Mouse (Mus musculus) ES-E14 (cell line): ENCODE measurements around the gene Pcbp4. TPM values are rescaled to one million over a fixed set of nuclear protein-coding genes. Genes with fewer than 3 reads are reported as not detected.

Experiments
- DNase-seq: peaks from one replicate; pipeline ENCODE4 v3.0.0-alpha.2; 2013; ENCODE audit warnings: low read depth, low spot score
- H3K27ac ChIP-seq: 2 replicates; pipeline ENCODE4 v1.5.1; 2012; ENCODE audit warnings: low read depth, mild to moderate bottlenecking, low read length, moderate library complexity, mixed read lengths; ENCODE audit not compliant: poor library complexity, insufficient read depth, severe bottlenecking
- H3K36me3 ChIP-seq: 2 replicates; pipeline ENCODE4 v1.6.1; 2012; ENCODE audit warnings: mild to moderate bottlenecking, low read length, moderate library complexity, mixed read lengths; ENCODE audit not compliant: control insufficient read depth, poor library complexity, insufficient read depth, severe bottlenecking
- H3K4me1 ChIP-seq, 2 experiments: fragments of 150-350 bp in 1 of 2; sonication (generic) in 1 of 2; 2 replicates each; pipeline ENCODE4 v1.6.1; 2012; ENCODE audit warnings: low read length in 2 of 2, mild to moderate bottlenecking in 1 of 2, mixed read lengths in 1 of 2; ENCODE audit not compliant: control insufficient read depth in 2 of 2, insufficient read depth in 2 of 2, poor library complexity in 1 of 2
- H3K4me3 ChIP-seq, 2 experiments: fragments of 150-350 bp in 1 of 2; sonication (generic) in 1 of 2; 2 replicates each; pipeline ENCODE4 v1.5.1; 2012; ENCODE audit warnings: low read length in 2 of 2, low read depth in 1 of 2, mild to moderate bottlenecking in 1 of 2, mixed read lengths in 1 of 2; ENCODE audit not compliant: insufficient read depth in 1 of 2, poor library complexity in 1 of 2, severe bottlenecking in 1 of 2
- H3K9ac ChIP-seq: 2 replicates; pipeline ENCODE4 v1.6.1; 2012; ENCODE audit warnings: low read depth, mild to moderate bottlenecking, low read length, mixed read lengths; ENCODE audit not compliant: poor library complexity, insufficient read depth, severe bottlenecking
- H3K9me3 ChIP-seq: fragments of 150-350 bp; sonication (generic); 2 replicates; pipeline ENCODE4 v1.6.1; 2012; ENCODE audit warnings: low read depth, mild to moderate bottlenecking, low read length; ENCODE audit not compliant: control insufficient read depth, insufficient read depth
- CHD2 ChIP-seq: IDR thresholded peaks from 2 replicates; pipeline ENCODE4 v1.6.1; 2014; ENCODE audit warnings: mild to moderate bottlenecking, low read depth, low read length, inconsistent platforms
- HCFC1 ChIP-seq: IDR thresholded peaks from 2 replicates; pipeline ENCODE4 v1.6.1; 2012; ENCODE audit warnings: low read length, inconsistent platforms, borderline replicate concordance; ENCODE audit not compliant: insufficient read depth
- MAFK ChIP-seq: IDR thresholded peaks from 2 replicates; pipeline ENCODE4 v1.6.1; 2014; ENCODE audit warnings: mild to moderate bottlenecking, low read depth, low read length, inconsistent platforms; ENCODE audit not compliant: insufficient read depth
- ZC3H11A ChIP-seq: IDR thresholded peaks from 2 replicates; pipeline ENCODE4 v1.6.1; 2012; ENCODE audit warnings: low read depth, mild to moderate bottlenecking, inconsistent platforms, low read length, borderline replicate concordance
- ZNF384 ChIP-seq: IDR thresholded peaks from 2 replicates; pipeline ENCODE4 v1.6.1; 2012; ENCODE audit warnings: low read depth, low read length, inconsistent platforms
- in situ Hi-C, 2 experiments: fragments of 600-800 bp; cut with MboI; formaldehyde crosslinking; loops; one replicate each; pipeline ENCODE4 v1.15.1; 2025; ENCODE audit warnings: low sequenced_read_pairs in 2 of 2, inconsistent platforms in 1 of 2; ENCODE audit not compliant: unreplicated experiment in 2 of 2
- total RNA-seq: library from RNA; depleted of rRNA; stranded (reverse); fragments of 300-350 nt; gene quantifications from 2 replicates; pipeline ENCODE4 v1.2.3, GENCODE M21; 2012

Pcbp4 gene
- total RNA-seq, 1 experiment: 140 TPM

GRCm38 (mm10) chr9:106457163-106457559 is 4.1 kb downstream of the Pcbp4 start:
- in situ Hi-C loops: no loop called here
- no peak overlapping the region for H3K27ac ChIP-seq
- no peak for DNase-seq
- no peaks in the 10 kb centered on the region for H3K9me3 ChIP-seq
- H3K36me3 ChIP-seq: peaks cover 18% of the 10 kb centered on the region
- peaks cover 14 to 39% of the 10 kb centered on the region in 2 experiments for H3K4me1 ChIP-seq
- H3K4me3 ChIP-seq: no peak overlapping the region
- no peak for TF ChIP-seq CHD2
- TF ChIP-seq MAFK: no peak
- TF ChIP-seq HCFC1: no peak
- no peak for TF ChIP-seq ZNF384
- TF ChIP-seq ZC3H11A: no peak
- peak overlapping the region; percentile 11; the same call in 1 of the 2 replicates for H3K9ac ChIP-seq

GRCm38 (mm10) chr9:106457920-106458319 is 4.8 kb downstream of the Pcbp4 start:
- Histone ChIP-seq H3K9ac (peak overlapping the region; percentile 11; the same call in 1 of the 2 replicates), H3K9me3 (no peaks in the 10 kb centered on the region), H3K36me3 (peaks cover 22% of the 10 kb centered on the region), H3K27ac (no peak overlapping the region), H3K4me1 (peaks cover 14 to 40% of the 10 kb centered on the region in 2 experiments), H3K4me3 (no peak overlapping the region)
- in situ Hi-C loops: no loop called here
- DNase-seq: no peak
- TF ChIP-seq ZNF384: no peak
- no peak for TF ChIP-seq MAFK
- no peak for TF ChIP-seq ZC3H11A
- no peak for TF ChIP-seq HCFC1

DNA sequence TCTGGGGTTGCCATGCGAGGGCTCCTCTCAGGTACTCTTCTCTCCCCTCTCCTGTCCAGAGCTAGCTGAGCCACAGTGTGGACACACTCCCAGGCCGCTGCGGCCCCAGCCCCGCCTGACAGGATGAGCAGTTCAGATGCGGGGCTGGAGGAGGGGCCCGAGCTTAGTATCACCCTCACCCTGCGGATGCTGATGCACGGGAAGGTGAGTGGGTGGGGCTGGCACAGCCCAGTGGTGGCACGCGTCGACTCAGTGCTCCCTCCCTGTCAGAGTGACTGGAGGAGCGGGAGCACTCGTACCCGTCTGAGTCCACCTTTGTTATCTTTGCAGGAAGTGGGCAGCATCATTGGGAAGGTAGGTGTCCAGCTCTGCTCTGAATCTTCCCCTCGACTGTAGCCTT is 6.9 kb downstream of the Pcbp4 start:
- Histone ChIP-seq H3K36me3 (peaks cover 30% of the 10 kb centered on the region), H3K9ac (no peak overlapping the region), H3K9me3 (no peaks in the 10 kb centered on the region), H3K27ac (no peak overlapping the region), H3K4me1 (peaks cover 14 to 56% of the 10 kb centered on the region in 2 experiments), H3K4me3 (no peak overlapping the region)
- TF ChIP-seq CHD2 (no peak), ZC3H11A (no peak), ZNF384 (no peak)
- in situ Hi-C loops: no loop called here
- no peak for DNase-seq

DNA sequence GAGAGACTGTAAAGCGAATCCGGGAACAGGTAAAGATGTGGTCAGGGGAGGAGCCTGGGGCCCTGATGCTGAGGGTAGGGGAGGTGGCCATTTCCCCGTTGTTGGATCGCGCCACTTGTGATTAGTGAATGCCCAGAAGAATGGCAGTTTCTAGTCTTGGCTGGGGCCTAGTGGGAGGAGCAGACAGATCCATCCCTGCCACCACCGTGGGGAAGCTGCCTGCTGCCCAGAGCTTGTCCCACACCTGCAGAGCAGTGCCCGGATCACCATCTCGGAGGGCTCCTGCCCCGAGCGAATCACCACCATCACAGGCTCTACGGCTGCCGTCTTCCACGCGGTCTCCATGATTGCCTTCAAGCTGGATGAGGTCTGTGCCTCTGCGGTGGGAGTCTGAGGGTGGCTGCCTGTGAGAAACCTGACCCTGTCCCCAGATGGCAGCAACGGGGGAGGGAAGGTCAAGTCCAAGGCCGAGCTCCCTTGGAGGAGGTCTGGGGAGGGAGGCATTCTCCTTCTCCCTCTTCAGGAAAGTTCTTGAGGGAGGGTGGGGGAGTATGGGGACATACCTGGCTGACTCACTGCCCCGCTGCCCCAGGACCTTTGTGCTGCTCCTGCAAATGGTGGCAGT is 7.4 kb downstream of the Pcbp4 start:
- Histone ChIP-seq H3K9me3 (no peaks in the 10 kb centered on the region), H3K4me1 (peaks cover 14 to 56% of the 10 kb centered on the region in 2 experiments), H3K4me3 (no peak overlapping the region), H3K27ac (no peak overlapping the region), H3K9ac (no peak overlapping the region), H3K36me3 (peaks cover 30% of the 10 kb centered on the region)
- in situ Hi-C loops: no loop called here
- no peak for TF ChIP-seq MAFK
- no peak for TF ChIP-seq ZNF384
- no peak for TF ChIP-seq CHD2
- no peak for TF ChIP-seq ZC3H11A
- no peak for TF ChIP-seq HCFC1
- no peak for DNase-seq

- Histone ChIP-seq H3K27ac (no peak overlapping the region), H3K9ac (no peak overlapping the region), H3K36me3 (peaks cover 30% of the 10 kb centered on the region), H3K4me1 (peaks cover 14 to 57% of the 10 kb centered on the region in 2 experiments), H3K9me3 (no peaks in the 10 kb centered on the region), H3K4me3 (no peak overlapping the region)
- no peak for DNase-seq
- in situ Hi-C loops: no loop called here
- TF ChIP-seq ZC3H11A (no peak), MAFK (no peak), HCFC1 (no peak), CHD2 (no peak), ZNF384 (no peak)
Observed at GRCm38 (mm10) chr9:106461026-106461415, 7.9 kb downstream of the Pcbp4 start.
